Mouse (Mus musculus) MEL (cell line): ENCODE results near the gene Nfx1.

Experiments used
- CHD2 ChIP-seq: IDR thresholded peaks from 2 replicates; pipeline ENCODE4 v1.6.1; 2011; ENCODE audit warnings: low read length, improper control_type of control experiment
- CTCF ChIP-seq, 3 experiments: IDR thresholded peaks in 2 of 3; conservative IDR thresholded peaks in 1 of 3; 2 replicates each; pipeline ENCODE4 v1.5.1; 2011 to 2012; ENCODE audit warnings: low read length in 3 of 3, low read depth in 2 of 3, mild to moderate bottlenecking in 2 of 3, improper control_type of control experiment in 1 of 3, inconsistent platforms in 1 of 3, mixed read lengths in 1 of 3, moderate library complexity in 1 of 3; ENCODE audit not compliant: control insufficient read depth in 1 of 3, insufficient read depth in 1 of 3, poor library complexity in 1 of 3, severe bottlenecking in 1 of 3
- EP300 ChIP-seq, 2 experiments: IDR thresholded peaks; 2 replicates each; pipeline ENCODE4 v1.6.1; 2011; ENCODE audit warnings: improper control_type of control experiment in 2 of 2, low read length in 2 of 2, low read depth in 1 of 2, mild to moderate bottlenecking in 1 of 2
- GATA1 ChIP-seq: IDR thresholded peaks from 2 replicates; pipeline ENCODE4 v1.6.1; 2011; ENCODE audit warnings: low read depth, low read length, improper control_type of control experiment
- HCFC1 ChIP-seq: IDR thresholded peaks from 2 replicates; pipeline ENCODE4 v1.6.1; 2012; ENCODE audit warnings: low read depth, mild to moderate bottlenecking, inconsistent platforms, low read length, improper control_type of control experiment, moderate library complexity
- MAZ ChIP-seq: IDR thresholded peaks from 2 replicates; pipeline ENCODE4 v1.6.1; 2012; ENCODE audit warnings: low read depth, mild to moderate bottlenecking, inconsistent platforms, low read length, improper control_type of control experiment
- MYC ChIP-seq: IDR thresholded peaks from 2 replicates; pipeline ENCODE4 v1.6.1; 2011; ENCODE audit warnings: low read depth, mild to moderate bottlenecking, low read length, improper control_type of control experiment, moderate library complexity
- POLR2A ChIP-seq, 2 experiments: IDR thresholded peaks; 2 replicates each; pipeline ENCODE4 v1.6.1; 2011 to 2012; ENCODE audit warnings: low read length in 2 of 2, mild to moderate bottlenecking in 2 of 2, control low read depth in 1 of 2, improper control_type of control experiment in 1 of 2, low read depth in 1 of 2, moderate library complexity in 1 of 2; ENCODE audit not compliant: control insufficient read depth in 1 of 2, insufficient read depth in 1 of 2, poor library complexity in 1 of 2
- POLR2AphosphoS2 ChIP-seq: IDR thresholded peaks from 2 replicates; pipeline ENCODE4 v1.6.1; 2011; ENCODE audit warnings: low read length, improper control_type of control experiment
- TBP ChIP-seq: IDR thresholded peaks from 2 replicates; pipeline ENCODE4 v1.8.0; 2011; ENCODE audit warnings: low read depth, low read length, improper control_type of control experiment
- TCF12 ChIP-seq: IDR thresholded peaks from 2 replicates; pipeline ENCODE4 v1.6.1; 2014; ENCODE audit warnings: low read depth, mild to moderate bottlenecking, inconsistent platforms, low read length, improper control_type of control experiment, moderate library complexity
- UBTF ChIP-seq: IDR thresholded peaks from 2 replicates; pipeline ENCODE4 v1.6.1; 2012; ENCODE audit warnings: low read depth, mild to moderate bottlenecking, inconsistent platforms, low read length, improper control_type of control experiment, moderate library complexity, borderline replicate concordance; ENCODE audit not compliant: insufficient read depth
- ZKSCAN1 ChIP-seq: IDR thresholded peaks from 2 replicates; pipeline ENCODE4 v1.6.1; 2012; ENCODE audit warnings: low read depth, mild to moderate bottlenecking, inconsistent platforms, low read length, improper control_type of control experiment, moderate library complexity
- ZMIZ1 ChIP-seq: IDR thresholded peaks from 2 replicates; pipeline ENCODE4 v1.6.1; 2012; ENCODE audit warnings: low read depth, mild to moderate bottlenecking, inconsistent platforms, low read length, improper control_type of control experiment, moderate library complexity

DNA sequence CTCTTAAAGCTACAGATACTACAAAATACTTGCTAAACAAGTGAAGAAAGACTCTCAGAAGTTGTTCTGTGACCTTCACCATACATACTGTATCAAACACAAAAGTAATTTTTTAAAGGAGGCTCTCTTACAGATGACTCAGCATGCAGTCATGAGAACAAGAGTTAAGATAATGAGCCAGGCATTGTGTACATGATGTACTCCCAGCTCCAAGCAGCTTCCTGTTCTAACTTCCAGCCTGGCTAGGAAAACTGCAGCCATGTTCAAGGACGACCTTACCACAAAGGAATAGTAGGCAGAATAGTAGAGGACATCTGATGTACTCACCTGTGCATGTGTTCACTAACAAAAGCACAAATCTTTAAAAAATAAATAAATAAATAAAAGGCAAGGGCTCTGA, 29.6 kb downstream of the Nfx1 start:
- TF ChIP-seq POLR2A (IDR thresholded peaks at IDR 0.05; ENCODE audit: control insufficient read depth in 1 of 2, insufficient read depth in 1 of 2, low read depth in 1 of 2, low read length in 2 of 2, poor library complexity in 1 of 2) (no peak), HCFC1 (no peak), TBP (no peak), CTCF (IDR thresholded peaks at IDR 0.05 in 2 of 3, conservative IDR thresholded peaks at IDR 0.05 in 1 of 3; ENCODE audit: control insufficient read depth in 1 of 3, insufficient read depth in 1 of 3, low read depth in 2 of 3, low read length in 3 of 3, poor library complexity in 1 of 3, severe bottlenecking in 1 of 3) (no peak), ZMIZ1 (no peak), CHD2 (no peak), POLR2AphosphoS2 (no peak), UBTF (no peak), MYC (no peak), TCF12 (no peak), MAZ (no peak), GATA1 (no peak), ZKSCAN1 (no peak), EP300 (IDR thresholded peaks at IDR 0.05; ENCODE audit: low read depth in 1 of 2, low read length in 2 of 2) (no peak)
